Mouse (Mus musculus) limb, embryonic 13.5 days (tissue): ENCODE measurements at regions not wholly inside any gene's neighbourhood (a gene's known extent, or its start where the extent isn't known, plus 50 kb on each side); places are given as distances from the start of the nearest gene placed in this dataset.

Experiments used
- ATAC-seq: fragments of 200-750 bp; cut with Nextera tagmentation; 2 replicates; pipeline ENCODE4 v1.8.0; 2017; ENCODE audit warnings: low read depth, moderate number of reproducible peaks, moderate TSS enrichment; ENCODE audit not compliant: low FRiP score
- H3K27ac ChIP-seq: fragments of 300-500 bp; sonication (generic); 2 replicates; pipeline ENCODE4 v1.5.1; 2015; ENCODE audit warnings: inconsistent platforms, mild to moderate bottlenecking, moderate library complexity
- H3K27me3 ChIP-seq: fragments of 300-500 bp; sonication (generic); 2 replicates; pipeline ENCODE4 v1.6.1; 2015; ENCODE audit warnings: mild to moderate bottlenecking, inconsistent platforms
- H3K36me3 ChIP-seq: fragments of 300-500 bp; sonication (generic); 2 replicates; pipeline ENCODE4 v1.6.1; 2015; ENCODE audit warnings: inconsistent platforms, mild to moderate bottlenecking, moderate library complexity
- H3K4me1 ChIP-seq: fragments of 300-500 bp; sonication (generic); 2 replicates; pipeline ENCODE4 v1.6.1; 2015; ENCODE audit warnings: inconsistent platforms
- H3K4me2 ChIP-seq: fragments of 300-500 bp; sonication (generic); replicated peaks from 2 replicates; pipeline ENCODE4 v1.6.1; 2015; ENCODE audit warnings: inconsistent platforms, mild to moderate bottlenecking, moderate library complexity
- H3K4me3 ChIP-seq: fragments of 300-500 bp; sonication (generic); 2 replicates; pipeline ENCODE4 v1.5.1; 2015; ENCODE audit warnings: moderate library complexity, mild to moderate bottlenecking, inconsistent platforms
- H3K9ac ChIP-seq: fragments of 300-500 bp; sonication (generic); 2 replicates; pipeline ENCODE4 v1.6.1; 2015; ENCODE audit warnings: mild to moderate bottlenecking, inconsistent platforms
- H3K9me3 ChIP-seq: fragments of 300-500 bp; sonication (generic); 2 replicates; pipeline ENCODE4 v1.6.1; 2016; ENCODE audit warnings: inconsistent platforms
- WGBS: fragments of 180-500 bp; shearing (Covaris S2); methylation state at CpG from one replicate; pipeline ENCODE4 v1.1.7; 2015; 5-methylcytosine and 5-hydroxymethylcytosine counted together

DNA sequence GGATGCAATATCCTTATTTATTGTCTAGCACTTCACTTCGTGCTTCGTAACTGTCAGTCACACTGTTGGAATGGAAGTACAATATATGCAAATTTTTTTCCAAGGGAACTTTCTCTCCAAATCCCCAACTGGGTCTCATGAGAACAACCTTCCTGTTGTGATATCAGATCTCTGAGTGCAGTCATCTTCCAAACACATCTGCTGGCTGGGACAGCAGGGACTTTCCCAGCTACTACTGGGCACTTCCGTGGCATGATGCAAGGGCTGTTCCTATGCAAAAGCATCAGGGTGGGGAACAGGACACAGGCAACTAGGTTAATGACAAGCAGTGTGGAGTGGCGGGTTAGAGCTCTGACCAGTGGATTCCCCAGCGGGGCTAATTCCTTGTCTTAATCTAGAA, 73.4 kb upstream of the Arntl start:
- ATAC-seq = no peak
- no peak overlapping the region for H3K27ac ChIP-seq
- H3K4me3 ChIP-seq = no peak overlapping the region
- H3K9ac ChIP-seq = no peak overlapping the region
- H3K4me2 ChIP-seq = no peak overlapping the region
- 76% methylated on average over 5 of the region's 5 CpGs for WGBS
- no peaks in the 10 kb centered on the region for H3K27me3 ChIP-seq
- H3K9me3 ChIP-seq = no peaks in the 10 kb centered on the region; the same call in 1 of the 2 replicates
- H3K36me3 ChIP-seq = no peaks in the 10 kb centered on the region
- H3K4me1 ChIP-seq = no peaks in the 10 kb centered on the region

DNA sequence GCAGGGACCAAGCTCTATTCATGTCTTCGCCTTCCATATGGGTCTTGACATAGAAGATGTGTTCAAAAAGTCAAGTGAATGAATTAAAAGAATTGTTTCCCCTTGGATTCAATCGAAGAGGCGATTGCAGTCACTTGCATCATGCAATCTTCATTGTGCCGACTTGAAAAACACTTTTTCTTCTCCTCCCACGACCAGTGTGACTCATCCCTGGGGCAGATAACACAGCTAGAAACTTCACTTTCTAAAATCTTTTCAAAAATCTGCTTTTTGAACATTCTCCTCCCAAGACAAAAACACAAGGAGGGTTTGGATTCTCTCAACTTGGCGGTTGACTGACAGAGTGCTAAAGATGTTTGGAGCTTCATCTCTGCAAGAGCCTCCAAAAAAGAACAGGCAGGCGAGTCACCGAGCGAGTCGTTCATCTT, 67.2 kb upstream of the Arntl start:
- peaks cover 23% of the 10 kb centered on the region for H3K27me3 ChIP-seq
- ATAC-seq = no peak
- no peaks in the 10 kb centered on the region for H3K36me3 ChIP-seq
- H3K9ac ChIP-seq = no peak overlapping the region
- H3K27ac ChIP-seq = no peak overlapping the region
- no peaks in the 10 kb centered on the region; the same call in 1 of the 2 replicates for H3K4me1 ChIP-seq
- no peaks in the 10 kb centered on the region for H3K9me3 ChIP-seq
- H3K4me3 ChIP-seq = no peak overlapping the region
- WGBS = 82% methylated on average over 10 of the region's 10 CpGs
- H3K4me2 ChIP-seq = no peak overlapping the region

DNA sequence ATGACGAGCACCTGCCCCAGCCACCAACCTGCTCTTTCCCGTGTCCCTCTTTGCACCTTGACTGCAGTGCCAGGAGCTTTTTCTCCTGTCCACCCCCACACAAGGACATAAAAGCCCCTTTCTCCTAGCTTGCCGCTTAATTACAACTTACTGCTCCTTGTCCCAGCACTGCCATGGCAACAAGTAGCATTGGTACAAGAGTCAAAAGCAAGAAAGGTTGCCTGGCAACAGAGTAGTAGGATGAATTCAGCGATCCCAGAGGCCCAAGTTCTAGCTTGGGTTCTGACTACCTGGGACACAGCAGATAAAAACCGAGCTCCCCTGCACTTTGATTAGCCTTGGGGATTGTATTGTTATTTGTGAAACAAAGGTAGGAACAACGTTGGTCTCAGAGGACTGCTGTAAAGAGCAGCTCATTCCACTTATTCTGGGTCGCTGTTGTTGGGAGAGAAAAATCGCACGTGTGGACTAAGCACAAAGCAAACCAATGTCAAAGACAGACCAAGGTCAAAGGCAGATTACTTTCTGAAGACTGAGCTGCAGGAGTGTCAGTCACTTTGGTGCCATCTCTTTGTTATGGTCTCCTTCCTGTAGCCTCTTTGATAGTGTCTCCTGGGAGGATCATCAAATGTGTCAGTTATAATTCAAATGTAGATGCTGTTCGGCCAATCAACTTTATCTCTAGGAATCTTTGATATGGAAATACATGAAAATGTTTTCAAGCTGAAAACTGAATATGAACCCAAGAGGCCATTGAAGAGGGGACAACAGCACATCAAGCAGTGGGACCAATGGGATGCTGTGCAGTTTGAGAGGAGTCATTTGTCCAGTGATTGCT, 65.2 kb upstream of the Arntl start:
- Histone ChIP-seq H3K27ac (no peak overlapping the region), H3K4me1 (peaks cover under 1% of the 10 kb centered on the region; the same call in 1 of the 2 replicates), H3K9me3 (no peaks in the 10 kb centered on the region), H3K36me3 (no peaks in the 10 kb centered on the region), H3K9ac (no peak overlapping the region), H3K4me2 (no peak overlapping the region), H3K4me3 (no peak overlapping the region), H3K27me3 (peaks cover 23% of the 10 kb centered on the region)
- no peak for ATAC-seq
- 54% methylated on average over 10 of the region's 10 CpGs for WGBS

DNA sequence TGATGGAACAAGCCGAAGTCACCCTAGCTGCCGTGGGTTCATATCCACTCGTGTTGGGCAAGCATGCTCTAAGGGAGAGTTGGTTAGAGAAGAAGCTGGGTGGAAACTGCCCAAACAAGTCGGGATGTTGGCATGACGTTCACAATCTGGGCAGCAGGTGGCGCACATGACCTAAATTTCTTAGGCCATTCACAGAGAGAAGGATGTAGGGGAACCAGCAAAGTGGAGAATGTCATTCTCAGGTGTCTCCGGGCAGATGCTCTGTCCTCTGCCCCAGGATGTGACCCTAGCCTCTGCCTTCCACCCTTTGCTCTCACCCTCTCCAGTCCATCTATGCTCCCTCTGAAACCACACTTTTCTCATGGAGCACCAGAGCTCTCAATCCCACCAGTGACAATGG, 63.7 kb upstream of the Arntl start:
- Histone ChIP-seq H3K9ac (no peak overlapping the region), H3K27me3 (peaks cover 23% of the 10 kb centered on the region), H3K36me3 (no peaks in the 10 kb centered on the region), H3K4me1 (peaks cover 13% of the 10 kb centered on the region), H3K4me2 (no peak overlapping the region), H3K27ac (no peak overlapping the region), H3K4me3 (no peak overlapping the region), H3K9me3 (no peaks in the 10 kb centered on the region)
- WGBS = 8% methylated on average over 7 of the region's 7 CpGs
- peak; percentile 51; the same call in 1 of the 2 replicates for ATAC-seq

DNA sequence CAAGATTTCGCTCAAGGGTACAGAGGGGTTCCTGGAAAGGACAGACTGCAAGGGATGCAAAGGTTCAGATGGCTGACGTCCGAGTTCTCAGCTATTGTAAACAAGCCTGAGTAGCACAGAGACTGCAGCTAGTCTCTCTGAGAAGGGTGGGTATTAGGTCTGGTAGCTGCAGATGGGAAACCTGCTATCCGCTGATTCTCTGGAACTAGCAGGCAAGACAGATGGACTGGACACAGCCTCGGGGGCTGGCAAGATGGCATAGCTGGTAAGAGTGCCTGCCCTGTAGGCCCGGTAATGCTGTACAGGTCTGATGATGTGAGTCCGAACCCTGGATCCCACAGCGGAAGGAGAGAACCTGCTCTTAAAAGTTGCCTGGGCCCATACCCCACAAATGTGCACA, 62.2 kb upstream of the Arntl start:
- Histone ChIP-seq H3K27ac (no peak overlapping the region), H3K4me2 (no peak overlapping the region), H3K36me3 (no peaks in the 10 kb centered on the region), H3K4me1 (peaks cover 13% of the 10 kb centered on the region), H3K4me3 (no peak overlapping the region), H3K9me3 (no peaks in the 10 kb centered on the region), H3K9ac (no peak overlapping the region), H3K27me3 (peaks cover 23% of the 10 kb centered on the region)
- ATAC-seq = no peak
- WGBS = 87% methylated on average over 8 of the region's 8 CpGs

DNA sequence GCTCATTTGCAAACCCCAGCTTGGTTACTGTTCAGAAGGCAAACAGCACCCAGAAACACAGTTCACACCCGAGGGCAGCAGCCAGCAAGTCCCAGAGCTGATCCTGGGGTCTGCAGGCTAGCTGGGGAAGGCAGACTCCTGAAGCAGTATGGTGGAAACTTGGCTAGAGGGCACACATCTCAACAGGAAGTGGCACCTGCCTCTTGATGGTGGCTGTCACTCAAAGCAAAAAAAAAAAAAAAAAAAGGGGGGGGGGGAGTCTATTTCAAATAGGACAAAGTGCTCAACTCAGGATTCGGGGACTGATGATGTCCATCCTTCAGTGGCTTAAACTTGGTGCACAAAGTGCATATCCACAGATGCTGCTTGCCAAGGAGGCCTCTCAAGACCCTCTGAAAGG, 61.2 kb upstream of the Arntl start:
- 73% methylated on average over 2 of the region's 2 CpGs for WGBS
- no peak overlapping the region for H3K27ac ChIP-seq
- H3K4me2 ChIP-seq = no peak overlapping the region
- H3K9ac ChIP-seq = no peak overlapping the region
- H3K36me3 ChIP-seq = no peaks in the 10 kb centered on the region
- H3K9me3 ChIP-seq = no peaks in the 10 kb centered on the region
- H3K4me3 ChIP-seq = no peak overlapping the region
- peaks cover 13% of the 10 kb centered on the region for H3K4me1 ChIP-seq
- no peak for ATAC-seq
- H3K27me3 ChIP-seq = peaks cover 23% of the 10 kb centered on the region

DNA sequence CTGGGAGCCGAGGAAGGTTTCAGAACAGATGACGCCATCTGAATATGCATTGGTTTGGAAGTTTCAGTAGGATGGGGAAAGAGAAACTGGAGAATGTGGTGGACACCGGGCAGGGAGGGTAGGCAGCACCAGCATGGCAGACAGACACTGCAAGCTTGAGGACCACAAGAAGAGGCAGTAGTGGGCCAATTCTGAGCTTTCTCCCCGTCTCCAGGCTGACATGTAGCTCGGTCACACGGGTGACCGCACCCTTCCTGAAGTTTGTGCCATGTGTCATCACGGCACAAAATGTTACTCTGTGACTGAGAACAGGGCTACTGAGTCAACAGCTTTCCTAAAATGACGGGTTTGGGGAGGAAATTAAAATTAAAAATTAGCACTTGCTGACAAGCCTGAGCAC, 60.7 kb upstream of the Arntl start:
- H3K36me3 ChIP-seq = no peaks in the 10 kb centered on the region
- H3K4me1 ChIP-seq = peaks cover 13% of the 10 kb centered on the region
- peaks cover 19% of the 10 kb centered on the region for H3K27me3 ChIP-seq
- WGBS = 87% methylated on average over 9 of the region's 9 CpGs
- no peak overlapping the region for H3K27ac ChIP-seq
- no peak overlapping the region for H3K4me2 ChIP-seq
- no peak overlapping the region for H3K9ac ChIP-seq
- ATAC-seq = no peak
- no peak overlapping the region for H3K4me3 ChIP-seq
- H3K9me3 ChIP-seq = no peaks in the 10 kb centered on the region

DNA sequence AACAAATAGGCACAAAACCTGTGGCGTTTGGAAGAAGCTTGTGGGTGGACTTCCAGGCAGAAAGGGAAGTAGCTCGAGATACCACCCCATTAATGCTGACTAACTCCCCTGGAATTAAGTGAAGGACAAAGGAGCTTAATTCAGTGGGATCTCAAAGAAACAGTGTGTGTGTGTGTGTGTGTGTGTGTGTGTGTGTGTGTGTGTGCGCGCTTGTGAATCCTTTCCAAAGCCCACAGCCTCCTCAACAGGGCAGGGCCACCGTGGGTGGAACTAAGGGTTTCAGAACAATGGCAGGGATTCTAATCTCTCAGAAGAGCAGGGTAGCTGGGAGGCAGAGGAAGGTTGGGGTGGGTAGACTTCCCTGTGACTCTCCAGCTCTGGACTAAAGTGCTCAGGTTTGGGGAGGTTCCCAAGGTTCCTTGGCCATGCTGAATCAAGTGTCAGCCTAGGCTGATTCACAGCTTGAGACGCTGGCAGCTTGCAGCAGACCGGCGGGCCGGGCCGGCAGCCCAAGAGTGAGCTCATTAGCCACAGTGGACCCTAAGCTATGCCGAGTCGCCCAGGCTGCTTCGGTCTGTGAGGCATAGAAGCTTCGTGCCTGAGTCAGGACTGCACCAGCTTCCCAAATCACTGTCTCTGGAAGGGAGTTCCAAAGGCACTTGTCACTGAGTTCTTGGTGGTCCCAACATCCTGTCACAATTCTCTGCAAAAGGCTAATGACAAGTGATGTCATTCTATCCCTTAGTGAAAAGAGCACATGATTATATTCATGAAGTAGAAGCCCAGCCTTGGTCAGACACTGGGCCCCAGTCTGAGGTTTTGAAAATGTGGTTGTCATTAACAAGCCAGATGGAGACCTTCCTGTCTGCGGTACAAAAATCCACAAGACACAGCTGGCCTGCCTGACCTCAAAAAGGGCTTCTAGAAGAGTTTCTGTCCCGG, 59.6 kb upstream of the Arntl start:
- peaks cover 8% of the 10 kb centered on the region for H3K27me3 ChIP-seq
- no peaks in the 10 kb centered on the region for H3K9me3 ChIP-seq
- H3K4me3 ChIP-seq = no peak overlapping the region
- peak; percentile 57; the same call in 1 of the 2 replicates for ATAC-seq
- peak overlapping the region; percentile 39; the same call in 1 of the 2 replicates for H3K27ac ChIP-seq
- H3K4me2 ChIP-seq = peak overlapping the region; percentile 28
- H3K36me3 ChIP-seq = no peaks in the 10 kb centered on the region
- peaks cover 13% of the 10 kb centered on the region for H3K4me1 ChIP-seq
- WGBS = 24% methylated on average over 16 of the region's 16 CpGs
- H3K9ac ChIP-seq = no peak overlapping the region

DNA sequence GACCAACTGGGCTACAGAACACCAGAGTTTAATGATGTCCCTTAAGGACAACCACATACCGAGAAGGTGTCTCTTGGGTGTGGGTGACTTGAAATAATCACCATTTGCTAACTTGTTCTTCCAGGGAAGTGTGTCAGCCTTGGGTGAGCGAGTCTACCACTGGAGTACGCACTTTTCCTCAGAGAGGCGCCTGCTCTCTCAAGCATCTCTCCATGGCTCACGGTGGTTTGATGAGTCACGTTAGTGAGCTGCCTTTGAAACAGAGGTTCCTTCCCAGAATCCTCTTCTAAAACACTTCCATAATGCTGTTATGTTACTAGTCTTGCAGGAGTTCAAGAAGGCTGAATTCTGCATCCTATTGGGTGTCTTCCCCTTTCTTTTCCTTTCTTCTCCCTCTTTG, 58.6 kb upstream of the Arntl start:
- H3K27ac ChIP-seq = no peak overlapping the region
- H3K27me3 ChIP-seq = no peaks in the 10 kb centered on the region
- no peak for ATAC-seq
- peaks cover 13% of the 10 kb centered on the region for H3K4me1 ChIP-seq
- no peaks in the 10 kb centered on the region for H3K36me3 ChIP-seq
- no peaks in the 10 kb centered on the region for H3K9me3 ChIP-seq
- H3K4me3 ChIP-seq = no peak overlapping the region
- H3K9ac ChIP-seq = no peak overlapping the region
- no peak overlapping the region for H3K4me2 ChIP-seq
- WGBS = 82% methylated on average over 6 of the region's 6 CpGs

DNA sequence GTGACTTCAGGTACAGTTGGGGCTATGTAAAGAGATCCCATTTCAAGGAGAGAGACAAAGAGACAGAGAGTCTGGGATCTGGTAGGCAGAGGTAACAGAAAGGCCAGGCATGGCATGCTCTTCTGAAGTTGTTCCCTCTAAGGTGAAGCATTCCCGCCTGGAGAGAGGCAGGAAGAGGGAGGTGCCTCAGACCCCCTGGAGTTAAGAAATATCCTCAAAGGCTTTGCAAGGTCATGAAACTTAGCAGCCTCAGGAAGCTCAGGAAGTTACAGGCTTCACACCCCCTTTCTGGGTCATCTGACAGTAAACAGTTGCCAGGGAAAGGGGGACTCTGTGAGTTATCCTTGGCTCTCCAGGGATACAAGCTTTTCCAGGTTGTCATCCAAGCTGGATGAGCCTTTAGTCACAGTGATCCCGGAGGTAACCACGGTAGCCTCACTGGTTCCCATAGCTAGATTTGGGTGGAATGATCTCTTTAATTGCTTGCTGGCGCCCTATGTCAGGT, 57.2 kb upstream of the Arntl start:
- Histone ChIP-seq H3K9ac (no peak overlapping the region), H3K27ac (no peak overlapping the region), H3K4me3 (no peak overlapping the region), H3K36me3 (no peaks in the 10 kb centered on the region), H3K9me3 (no peaks in the 10 kb centered on the region), H3K27me3 (no peaks in the 10 kb centered on the region), H3K4me2 (no peak overlapping the region), H3K4me1 (peaks cover 13% of the 10 kb centered on the region)
- ATAC-seq = no peak
- WGBS = 76% methylated on average over 4 of the region's 4 CpGs

DNA sequence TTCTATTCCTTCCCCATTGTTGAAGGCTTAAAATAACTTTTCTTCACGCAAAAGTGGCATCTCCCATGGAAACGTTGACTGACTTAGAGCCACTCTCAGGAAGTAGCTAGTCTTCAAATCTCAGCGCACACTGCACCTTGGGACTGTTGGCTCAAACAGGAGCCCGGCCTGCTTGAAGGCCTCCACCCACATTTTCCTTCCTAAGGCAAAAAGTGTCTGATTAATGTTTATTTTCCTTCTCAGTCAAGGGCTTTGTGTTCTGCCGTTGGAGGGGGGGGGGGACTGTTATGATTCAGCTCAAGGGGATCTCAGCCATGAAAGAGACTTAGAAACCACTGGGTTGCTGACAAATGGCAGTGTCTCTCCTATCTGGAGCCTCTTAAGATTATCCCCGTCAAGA, 56.5 kb upstream of the Arntl start:
- Histone ChIP-seq H3K27ac (no peak overlapping the region), H3K9me3 (no peaks in the 10 kb centered on the region), H3K27me3 (no peaks in the 10 kb centered on the region), H3K4me2 (no peak overlapping the region), H3K4me1 (peaks cover 13% of the 10 kb centered on the region), H3K4me3 (no peak overlapping the region), H3K36me3 (no peaks in the 10 kb centered on the region), H3K9ac (no peak overlapping the region)
- 71% methylated on average over 6 of the region's 6 CpGs for WGBS
- ATAC-seq = no peak

DNA sequence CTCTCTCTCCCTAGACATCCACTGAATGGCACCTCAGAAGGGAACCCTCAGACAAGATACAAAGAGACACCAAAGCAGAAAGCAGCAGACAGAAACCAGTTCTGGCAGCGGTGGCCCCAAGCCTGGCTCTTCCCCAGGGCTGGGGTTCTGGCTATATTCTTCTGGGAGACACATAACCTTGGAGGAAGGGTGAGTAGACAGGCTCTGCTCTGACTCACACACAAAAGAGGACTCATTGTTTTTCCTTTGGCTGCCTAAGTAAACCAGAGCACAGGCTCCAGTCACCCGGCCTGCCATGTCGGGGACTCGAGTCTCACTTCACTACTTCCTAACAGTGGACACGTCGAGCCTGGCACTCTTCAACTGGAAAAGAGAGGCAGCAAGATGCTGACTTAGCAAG, 55.8 kb upstream of the Arntl start:
- ATAC-seq = no peak
- H3K4me2 ChIP-seq = no peak overlapping the region
- peaks cover 13% of the 10 kb centered on the region for H3K4me1 ChIP-seq
- no peaks in the 10 kb centered on the region for H3K36me3 ChIP-seq
- H3K27me3 ChIP-seq = no peaks in the 10 kb centered on the region
- 72% methylated on average over 6 of the region's 6 CpGs for WGBS
- no peaks in the 10 kb centered on the region for H3K9me3 ChIP-seq
- no peak overlapping the region for H3K4me3 ChIP-seq
- no peak overlapping the region for H3K9ac ChIP-seq
- no peak overlapping the region for H3K27ac ChIP-seq
